Mouse (Mus musculus) E14TG2a.4 (cell line): Measurements from ENCODE around the gene Far2.

ENCODE experiments used
- CTCF ChIP-seq: conservative IDR thresholded peaks from 2 replicates; pipeline ENCODE4 v1.5.1; 2014; ENCODE audit warnings: low read length
- POU5F1 ChIP-seq: IDR thresholded peaks from 2 replicates; pipeline ENCODE4 v1.6.1; 2014; ENCODE audit warnings: low read length, borderline replicate concordance

GRCm38 (mm10) chr6:148193972-148194701, 147.1 kb downstream of the Far2 start:
- TF ChIP-seq CTCF (no peak), POU5F1 (no peak)
